Mouse (Mus musculus) heart, embryonic 12.5 days (tissue): ENCODE results near the gene Zg16. TPM values are rescaled to one million over a fixed set of nuclear protein-coding genes. Genes with fewer than 3 reads are reported as not detected.
"Not testable (repeated sequence)": the region's sequence is repeated elsewhere in the genome, so short reads cannot be mapped to it uniquely, and the experiment has no call there.

ENCODE experiments used
- ATAC-seq: fragments of 200-750 bp; cut with Nextera tagmentation; 2 replicates; pipeline ENCODE4 v1.8.0; 2017; ENCODE audit warnings: moderate TSS enrichment, moderate library complexity; ENCODE audit not compliant: insufficient number of reproducible peaks, low FRiP score
- H3K27ac ChIP-seq: fragments of 300-500 bp; sonication (generic); 2 replicates; pipeline ENCODE4 v1.5.1; 2016; ENCODE audit warnings: mild to moderate bottlenecking, moderate library complexity; ENCODE audit not compliant: poor library complexity, severe bottlenecking
- H3K27me3 ChIP-seq: fragments of 300-500 bp; sonication (generic); replicated peaks from 2 replicates; pipeline ENCODE4 v1.6.1; 2016; ENCODE audit warnings: mild to moderate bottlenecking, moderate library complexity
- H3K36me3 ChIP-seq: fragments of 300-500 bp; sonication (generic); 2 replicates; pipeline ENCODE4 v1.6.1; 2016; ENCODE audit warnings: mild to moderate bottlenecking, moderate library complexity
- H3K4me1 ChIP-seq: fragments of 300-500 bp; sonication (generic); replicated peaks from 2 replicates; pipeline ENCODE4 v1.6.1; 2016; ENCODE audit warnings: mild to moderate bottlenecking
- H3K4me2 ChIP-seq: fragments of 300-500 bp; sonication (generic); 2 replicates; pipeline ENCODE4 v1.6.1; 2016; ENCODE audit warnings: mild to moderate bottlenecking, moderate library complexity
- H3K4me3 ChIP-seq: fragments of 300-500 bp; sonication (generic); 2 replicates; pipeline ENCODE4 v1.5.1; 2016; ENCODE audit warnings: mild to moderate bottlenecking
- H3K9ac ChIP-seq: fragments of 300-500 bp; sonication (generic); 2 replicates; pipeline ENCODE4 v1.6.1; 2016; ENCODE audit warnings: mild to moderate bottlenecking, moderate library complexity
- H3K9me3 ChIP-seq: fragments of 300-500 bp; sonication (generic); replicated peaks from 2 replicates; pipeline ENCODE4 v1.6.1; 2016; ENCODE audit warnings: mild to moderate bottlenecking, moderate library complexity
- WGBS: fragments of 180-500 bp; shearing (Covaris S2); methylation state at CpG from one replicate; pipeline ENCODE4 v1.1.7; 2016; 5-methylcytosine and 5-hydroxymethylcytosine counted together
- polyA plus RNA-seq: library from polyadenylated mRNA; unstranded; fragments of >200 nt; fragmentation: Nextera tagmentation; extraction: Ambion mirVana; gene quantifications from 2 replicates; pipeline ENCODE4 v1.2.1, GENCODE M21; 2016

The Zg16 gene
- polyA plus RNA-seq: not detected in 2 replicates

DNA sequence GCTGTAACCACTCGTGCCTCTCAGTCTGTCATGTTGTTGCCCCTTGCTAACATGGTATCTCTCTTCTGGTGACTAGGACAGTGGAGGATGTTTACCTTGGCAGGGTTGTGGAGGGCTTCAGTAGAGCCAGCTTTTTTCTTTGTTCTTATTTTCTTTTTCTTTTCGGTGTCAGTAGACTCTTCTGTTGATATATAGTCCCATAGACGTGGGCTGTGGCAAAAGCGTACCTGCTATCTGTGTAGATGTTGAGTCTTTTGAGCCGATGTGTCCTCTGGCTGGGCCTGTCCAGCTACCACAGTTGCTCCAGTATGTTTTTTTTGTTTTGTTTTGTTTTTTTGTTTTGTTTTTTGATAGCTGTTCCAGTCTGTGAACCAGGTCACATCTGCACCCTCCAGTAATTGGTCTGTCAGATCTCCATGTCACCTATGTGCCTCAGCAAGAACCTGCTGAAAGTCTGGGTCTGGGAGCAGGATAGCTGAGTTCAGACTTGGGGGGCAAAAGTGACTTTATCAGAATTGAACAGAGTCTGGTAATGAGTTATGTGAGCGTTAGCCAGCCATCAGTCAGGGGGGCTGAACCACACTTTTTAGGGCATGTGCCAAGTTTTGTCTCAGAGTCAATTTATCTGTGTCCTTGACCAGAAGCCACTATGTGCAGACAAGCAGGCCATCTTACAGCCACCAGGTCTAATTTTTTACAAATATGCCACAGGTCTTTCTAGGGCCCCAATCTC is at the start of gene Zg16:
Gene Zg16 (minus strand): TSS at position 51 of the 733 bp plus-strand sequence.
- WGBS: 48% methylated on average over 6 of the region's 6 CpGs
- not testable (repeated sequence) for H3K27ac ChIP-seq, H3K36me3 ChIP-seq, H3K9me3 ChIP-seq, H3K9ac ChIP-seq, H3K4me3 ChIP-seq, H3K27me3 ChIP-seq, H3K4me2 ChIP-seq, ATAC-seq
- peaks cover 21% of the 10 kb centered on the region for H3K4me1 ChIP-seq

DNA sequence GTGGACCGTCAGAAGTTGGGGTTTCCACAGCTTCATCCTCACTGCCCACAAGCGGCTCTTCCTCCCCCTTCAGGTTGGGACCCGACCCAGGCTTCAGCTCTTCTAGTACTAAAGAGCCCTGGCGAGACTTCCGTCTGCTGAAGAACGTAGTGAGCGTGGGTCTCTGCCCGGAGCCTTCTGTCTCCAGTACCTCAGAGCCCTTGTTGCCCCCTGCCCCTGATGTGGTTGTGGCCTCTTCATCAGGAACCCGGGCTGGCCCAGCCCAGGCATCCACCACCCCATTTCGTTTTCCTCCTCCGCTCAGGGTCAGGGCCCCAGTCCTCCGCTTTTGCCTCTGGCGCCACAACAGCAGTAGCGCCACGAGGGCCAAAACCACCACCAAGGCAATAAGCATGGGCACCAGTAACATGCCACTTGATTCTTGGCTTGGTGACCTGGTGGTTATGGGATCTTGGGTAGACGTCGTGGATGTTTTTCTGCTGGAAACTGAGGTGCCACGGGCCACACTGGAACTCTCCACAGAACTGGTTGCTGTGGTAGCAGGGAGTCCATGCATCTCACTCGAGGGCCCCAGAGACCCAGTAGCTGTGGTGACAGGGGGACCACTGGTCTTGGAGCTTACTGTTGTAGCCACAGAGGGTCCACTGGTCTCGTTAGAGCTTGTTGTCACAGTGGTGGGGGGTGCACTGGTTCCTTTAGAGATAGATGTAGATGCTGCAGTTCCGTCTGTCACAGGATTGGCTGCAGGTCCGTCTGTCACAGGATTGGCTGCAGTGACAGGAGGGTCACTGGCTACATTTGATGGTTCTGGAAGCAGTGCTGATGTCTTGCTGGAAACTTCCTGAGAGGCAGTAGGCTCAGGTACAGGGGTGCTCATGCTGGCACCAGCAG is 49.3 kb upstream of the Zg16 start:
- H3K9me3 ChIP-seq: no peaks in the 10 kb centered on the region
- no peak overlapping the region for H3K4me3 ChIP-seq
- WGBS: 74% methylated on average over 22 of the region's 22 CpGs
- no peak overlapping the region for H3K4me2 ChIP-seq
- no peak overlapping the region for H3K9ac ChIP-seq
- no peak overlapping the region for H3K27ac ChIP-seq
- H3K27me3 ChIP-seq: 0 out of 2 replicates have a peak, but pooled peaks cover 5% of the 10 kb centered on the region
- H3K4me1 ChIP-seq: no peaks in the 10 kb centered on the region
- no peaks in the 10 kb centered on the region for H3K36me3 ChIP-seq
- ATAC-seq: no peak

DNA sequence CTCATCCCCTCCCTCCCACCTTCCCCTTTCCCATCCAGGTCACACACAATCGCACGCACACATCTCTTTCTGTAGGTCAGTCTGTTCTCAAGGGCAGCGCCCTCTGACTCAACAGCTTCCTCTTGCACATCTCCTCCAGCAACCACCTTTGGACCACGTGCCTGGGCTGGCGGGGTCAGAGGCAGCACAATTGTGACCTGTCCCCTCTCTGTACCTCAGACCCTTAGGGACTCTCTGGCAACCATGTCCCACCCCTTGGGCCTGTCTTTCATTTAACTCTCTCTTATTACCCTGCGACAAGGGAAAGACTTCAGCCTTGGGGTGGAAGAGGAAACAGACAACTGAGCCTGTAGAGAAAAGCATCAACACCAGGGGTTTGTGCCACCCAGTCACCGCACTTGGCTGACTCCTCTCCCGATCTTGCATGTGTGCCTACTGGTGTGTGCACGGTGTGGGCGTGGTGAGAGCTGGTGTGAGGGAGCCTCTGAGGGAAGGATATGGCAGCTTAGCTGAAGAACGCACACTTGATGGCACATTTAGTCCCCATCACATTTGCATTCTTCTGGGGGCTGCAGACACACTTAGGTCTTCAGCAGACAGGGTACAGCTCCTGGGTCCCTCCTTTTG is 47.8 kb upstream of the Zg16 start:
- no peak overlapping the region for H3K4me2 ChIP-seq
- no peak overlapping the region for H3K4me3 ChIP-seq
- no peaks in the 10 kb centered on the region for H3K9me3 ChIP-seq
- no peak for ATAC-seq
- WGBS: 78% methylated on average over 11 of the region's 11 CpGs
- H3K4me1 ChIP-seq: no peaks in the 10 kb centered on the region
- 0 out of 2 replicates have a peak, but pooled peaks cover 5% of the 10 kb centered on the region for H3K27me3 ChIP-seq
- H3K36me3 ChIP-seq: no peaks in the 10 kb centered on the region
- H3K9ac ChIP-seq: no peak overlapping the region
- no peak overlapping the region for H3K27ac ChIP-seq

- Histone ChIP-seq H3K4me3 (no peak overlapping the region), H3K4me2 (no peak overlapping the region), H3K9ac (no peak overlapping the region), H3K9me3 (no peaks in the 10 kb centered on the region), H3K4me1 (no peaks in the 10 kb centered on the region), H3K36me3 (no peaks in the 10 kb centered on the region), H3K27ac (no peak overlapping the region), H3K27me3 (0 out of 2 replicates have a peak, but pooled peaks cover 5% of the 10 kb centered on the region)
- no peak for ATAC-seq
- 64% methylated on average over 5 of the region's 5 CpGs for WGBS
These were observed 46.0 kb upstream of the Zg16 start for GRCm38 (mm10) chr7:127133125-127133524.

DNA sequence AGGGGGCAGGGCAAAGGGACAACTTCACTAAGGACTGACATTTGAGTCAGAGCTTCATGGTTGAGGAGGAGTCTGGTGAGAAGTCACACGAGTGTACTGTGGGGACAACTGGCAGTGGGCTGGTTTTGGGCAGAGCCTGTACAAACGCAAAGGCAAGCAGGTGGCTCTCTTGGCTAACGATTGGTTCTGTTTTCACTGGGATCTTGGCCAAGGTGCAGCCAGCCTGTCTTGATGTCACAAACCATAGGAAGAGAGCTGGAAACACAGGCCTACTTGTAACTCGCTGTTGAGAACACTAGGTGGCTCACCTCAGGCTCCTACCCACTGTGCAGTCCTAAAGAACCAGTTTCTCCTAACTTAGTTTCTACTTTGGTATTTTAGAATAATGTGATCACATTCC is 42.5 kb upstream of the Zg16 start:
- 21% methylated on average over 4 of the region's 4 CpGs for WGBS
- peaks cover 2% of the 10 kb centered on the region; the same call in 1 of the 2 replicates for H3K9me3 ChIP-seq
- H3K4me2 ChIP-seq: no peak overlapping the region
- no peak overlapping the region; the same call in 1 of the 2 replicates for H3K9ac ChIP-seq
- H3K27me3 ChIP-seq: 0 out of 2 replicates have a peak, but pooled peaks cover 3% of the 10 kb centered on the region
- H3K36me3 ChIP-seq: no peaks in the 10 kb centered on the region
- H3K4me1 ChIP-seq: no peaks in the 10 kb centered on the region
- ATAC-seq: peak; percentile 53; the same call in 1 of the 2 replicates
- H3K4me3 ChIP-seq: no peak overlapping the region
- H3K27ac ChIP-seq: no peak overlapping the region

GRCm38 (mm10) chr7:127121911-127122270 is 34.8 kb upstream of the Zg16 start, which contains the start of gene Qprt:
Qprt (minus strand) TSS chr7:127122226.
- peaks cover 11% of the 10 kb centered on the region for H3K9me3 ChIP-seq
- peak within 1 kb of the TSS; percentile 56 for H3K4me2 ChIP-seq
- H3K9ac ChIP-seq: peak within 1 kb of the TSS; percentile 35
- H3K27ac ChIP-seq: no peak within 1 kb of the TSS
- no peak for ATAC-seq
- whole genome bisulfite sequencing: 11% methylated on average over 7 of the region's 7 CpGs
- no peaks in the 10 kb centered on the region for H3K36me3 ChIP-seq
- peaks cover 24% of the 10 kb centered on the region for H3K27me3 ChIP-seq
- H3K4me3 ChIP-seq: peak within 1 kb of the TSS; percentile 28
- peaks cover 27% of the 10 kb centered on the region for H3K4me1 ChIP-seq

GRCm38 (mm10) chr7:127121061-127121910 is 34.2 kb upstream of the Zg16 start:
- no peak for ATAC-seq
- Histone ChIP-seq H3K4me3 (peak overlapping the region; percentile 28), H3K4me2 (peak overlapping the region; percentile 56), H3K4me1 (peaks cover 27% of the 10 kb centered on the region), H3K27me3 (peaks cover 24% of the 10 kb centered on the region), H3K27ac (no peak overlapping the region), H3K9ac (peak overlapping the region; percentile 35), H3K9me3 (peaks cover 11% of the 10 kb centered on the region), H3K36me3 (no peaks in the 10 kb centered on the region)
- 14% methylated on average over 21 of the region's 21 CpGs for WGBS

- WGBS: 63% methylated on average over 14 of the region's 14 CpGs
- Histone ChIP-seq H3K27ac (no peak overlapping the region), H3K9me3 (0 out of 2 replicates have a peak, but pooled peaks cover 1% of the 10 kb centered on the region), H3K36me3 (no peaks in the 10 kb centered on the region), H3K4me3 (no peak overlapping the region), H3K9ac (no peak overlapping the region), H3K27me3 (peaks cover 24% of the 10 kb centered on the region), H3K4me2 (no peak overlapping the region), H3K4me1 (peaks cover 27% of the 10 kb centered on the region)
- no peak for ATAC-seq
These were observed 31.7 kb upstream of the Zg16 start for GRCm38 (mm10) chr7:127118671-127119445.

GRCm38 (mm10) chr7:127117948-127118347 is 30.8 kb upstream of the Zg16 start:
- Histone ChIP-seq H3K9me3 (no peaks in the 10 kb centered on the region), H3K27me3 (peaks cover 24% of the 10 kb centered on the region), H3K4me3 (no peak overlapping the region), H3K36me3 (no peaks in the 10 kb centered on the region), H3K9ac (no peak overlapping the region), H3K27ac (no peak overlapping the region), H3K4me1 (peaks cover 33% of the 10 kb centered on the region), H3K4me2 (no peak overlapping the region)
- 35% methylated on average over 5 of the region's 5 CpGs for WGBS
- no peak for ATAC-seq
